Mouse (Mus musculus) embryonic fibroblast, embryonic 13.5 days (primary cell): ENCODE measurements around the gene Ntm.

Source experiments
- CTCF ChIP-seq: IDR thresholded peaks from 2 replicates; pipeline ENCODE4 v1.5.1; 2011; ENCODE audit warnings: mild to moderate bottlenecking, control low read depth, low read length, moderate library complexity, borderline replicate concordance; ENCODE audit not compliant: insufficient read depth
- POLR2A ChIP-seq: IDR thresholded peaks from 2 replicates; pipeline ENCODE4 v1.6.1; 2011; ENCODE audit warnings: low read depth, mild to moderate bottlenecking, control low read depth, low read length, moderate library complexity

DNA sequence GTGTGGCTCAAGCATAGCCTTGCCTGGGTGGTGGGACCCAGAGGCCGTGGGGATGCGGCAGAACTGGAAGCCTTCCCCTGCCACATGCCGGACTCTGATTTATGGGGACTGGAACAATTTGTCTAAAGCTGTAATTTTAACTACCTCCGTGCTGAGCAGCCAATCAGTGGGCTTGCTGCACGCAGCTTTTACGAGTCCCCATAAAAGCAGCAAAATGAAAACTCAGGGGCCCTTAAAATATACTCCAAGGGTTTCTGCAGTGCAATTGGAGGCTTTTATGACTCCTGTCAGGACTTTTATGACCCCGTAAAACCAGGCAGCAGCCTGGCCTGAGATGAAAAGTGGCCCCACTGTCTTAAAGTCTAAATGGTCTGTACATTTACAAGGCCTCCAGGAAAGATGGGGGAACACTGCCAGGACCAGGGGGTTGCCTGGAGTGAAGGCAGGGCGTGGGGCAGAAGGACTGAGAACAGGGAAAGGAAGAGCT, 644.2 kb downstream of the Ntm start:
- TF ChIP-seq POLR2A (no peak), CTCF (no peak)
